Mouse (Mus musculus) lung, postnatal 14 days (tissue): Measurements from ENCODE around the gene Junb.

ENCODE experiments used
- DNase-seq: peaks from one replicate; pipeline ENCODE4 v3.0.0; 2021

The Junb gene

DNA sequence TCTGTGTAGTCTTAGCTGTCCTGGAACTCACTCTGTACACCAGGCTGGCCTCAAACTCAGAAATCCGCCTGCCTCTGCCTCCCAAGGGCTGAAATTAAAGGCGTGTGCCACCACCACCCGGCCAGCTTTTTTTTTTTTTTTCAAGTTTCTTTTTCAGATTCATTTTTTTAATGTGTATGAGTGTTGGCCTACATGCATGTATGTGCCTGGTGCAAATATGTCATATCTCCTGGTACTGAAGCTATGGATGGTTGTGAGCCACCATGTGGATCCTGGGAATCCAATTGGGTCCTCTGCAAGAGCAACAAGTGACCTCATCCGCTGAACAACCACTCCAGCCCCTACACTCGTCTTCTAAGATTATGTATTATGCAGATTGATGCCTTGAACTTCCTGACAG, 8.9 kb upstream of the Junb start:
- DNase-seq: no peak

DNA sequence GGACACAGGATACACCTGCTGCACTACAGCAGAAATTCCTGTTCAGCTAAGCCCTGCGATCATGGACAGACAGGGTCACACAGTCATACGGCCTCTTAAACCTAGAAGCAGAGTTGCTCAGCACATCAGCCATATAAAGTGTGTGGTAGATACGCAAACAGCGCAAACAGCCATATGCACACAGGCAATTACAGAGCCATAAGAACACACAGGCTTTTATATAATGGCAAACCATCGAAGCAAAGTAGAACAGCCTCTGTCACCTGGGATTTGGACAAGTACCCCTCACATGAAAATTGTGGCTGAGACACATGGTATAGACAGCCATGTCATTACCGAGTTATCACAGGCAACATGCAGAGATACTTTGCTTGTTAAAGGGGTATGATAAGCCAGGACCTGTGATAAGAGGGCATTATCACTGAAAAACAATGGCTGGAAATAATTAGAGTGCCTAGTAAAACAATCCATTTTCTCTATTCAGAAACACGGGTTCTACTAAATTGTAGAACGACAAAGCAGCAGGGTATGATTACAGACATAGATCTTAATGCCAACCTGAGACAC, 7.9 kb upstream of the Junb start:
- DNase-seq: no peak

DNA sequence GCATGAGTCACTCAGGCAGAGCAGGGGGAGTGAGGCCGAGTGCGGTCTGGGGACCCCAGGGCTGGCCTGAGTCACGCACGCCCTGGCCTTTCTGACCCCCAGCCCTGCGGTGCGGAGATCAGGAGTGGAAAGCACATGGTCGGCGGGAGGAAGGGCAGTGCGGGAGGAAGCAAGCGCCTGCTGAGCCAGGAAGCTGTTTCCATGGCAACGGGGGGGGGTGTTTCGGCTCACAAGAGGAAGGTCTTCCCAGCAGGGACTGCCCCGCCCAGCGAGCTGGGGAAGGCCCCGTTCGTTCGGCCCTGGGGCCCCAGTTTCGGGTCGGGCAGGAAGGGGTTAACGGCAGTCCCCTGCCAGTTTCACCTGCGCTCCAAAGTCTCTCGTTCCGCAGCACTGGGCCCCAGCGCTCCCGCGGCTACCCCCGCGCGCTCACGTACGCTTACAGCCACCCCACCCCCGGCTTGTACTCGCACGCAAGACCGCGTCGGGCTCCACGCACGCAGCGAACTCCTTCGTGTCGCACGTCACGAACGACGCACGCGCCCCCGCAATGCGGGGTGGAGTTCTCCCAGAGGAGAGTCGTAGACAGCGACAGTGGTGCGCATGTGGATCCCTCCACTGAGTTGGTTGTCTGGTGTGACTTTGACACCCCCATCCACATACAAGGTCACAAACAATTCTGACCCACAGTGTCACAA, 7.3 kb upstream of the Junb start:
- peak; percentile 94 for DNase-seq

DNA sequence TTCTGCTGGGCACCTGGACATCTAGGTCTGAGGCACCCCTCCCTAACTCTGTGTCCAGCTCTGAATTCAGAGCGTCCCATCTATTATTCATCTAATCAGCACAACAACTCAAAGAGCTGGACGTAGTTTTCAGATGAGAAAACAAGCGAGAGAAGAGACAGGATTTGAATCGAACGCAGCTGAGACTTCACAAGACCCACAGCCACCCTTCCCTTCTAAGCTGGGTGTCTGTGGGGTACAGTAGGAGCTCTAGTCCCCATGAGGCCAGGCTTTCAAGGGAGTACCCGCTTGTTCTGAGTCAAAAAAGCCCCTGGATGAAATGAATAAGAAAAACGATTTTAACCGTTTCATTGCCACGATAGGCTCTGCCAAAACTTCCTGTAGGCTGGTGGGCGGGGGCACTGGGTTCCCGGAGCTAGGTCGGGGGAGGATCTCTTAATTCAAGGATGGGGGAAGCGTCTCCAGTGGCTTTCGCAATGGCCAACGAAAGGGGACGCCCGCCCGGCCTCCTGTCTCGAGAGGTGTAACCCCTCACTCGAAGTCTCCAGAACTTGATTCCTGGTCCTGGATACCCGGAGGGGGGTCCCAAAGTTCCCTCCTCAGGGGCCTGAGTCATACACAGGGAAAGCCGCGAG, 6.6 kb upstream of the Junb start:
- DNase-seq: peak; percentile 48

DNA sequence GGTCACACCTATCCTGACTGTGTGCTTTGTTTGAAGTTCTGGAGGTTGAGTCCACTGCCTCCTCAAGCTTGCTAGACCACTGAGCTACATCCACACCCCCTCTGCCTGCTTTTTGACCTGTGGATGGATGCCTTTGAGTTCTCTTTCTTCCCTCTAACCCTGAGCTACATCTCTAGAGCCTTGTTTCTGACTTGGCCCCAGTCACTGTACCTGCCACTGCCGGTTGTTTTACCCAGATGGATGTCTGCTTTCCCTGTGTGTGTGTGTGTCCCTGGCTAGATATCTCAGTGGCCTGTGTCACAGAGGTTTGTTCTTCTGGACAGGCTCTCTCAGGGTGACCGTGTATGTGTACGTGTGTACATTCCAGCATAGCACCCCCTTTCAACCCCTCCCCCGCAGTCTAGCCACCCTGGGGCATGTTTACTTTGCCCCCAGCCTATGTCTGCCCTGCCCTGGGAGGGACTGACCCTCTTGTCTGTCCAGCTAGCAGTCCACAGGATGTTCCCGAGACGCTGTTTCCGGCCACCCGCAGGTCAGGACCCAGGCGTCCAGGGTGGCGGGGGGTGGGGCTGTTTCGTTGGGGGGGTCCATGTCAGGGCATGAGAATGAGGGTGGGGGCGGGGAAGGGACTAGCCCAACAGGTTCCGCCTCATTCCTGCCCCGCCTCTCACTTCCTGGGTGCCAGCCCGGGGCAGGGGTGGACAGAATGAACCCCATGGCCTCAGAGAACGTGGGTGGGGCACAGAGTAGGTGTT, 6.0 kb upstream of the Junb start:
- DNase-seq: peak; percentile 73

DNA sequence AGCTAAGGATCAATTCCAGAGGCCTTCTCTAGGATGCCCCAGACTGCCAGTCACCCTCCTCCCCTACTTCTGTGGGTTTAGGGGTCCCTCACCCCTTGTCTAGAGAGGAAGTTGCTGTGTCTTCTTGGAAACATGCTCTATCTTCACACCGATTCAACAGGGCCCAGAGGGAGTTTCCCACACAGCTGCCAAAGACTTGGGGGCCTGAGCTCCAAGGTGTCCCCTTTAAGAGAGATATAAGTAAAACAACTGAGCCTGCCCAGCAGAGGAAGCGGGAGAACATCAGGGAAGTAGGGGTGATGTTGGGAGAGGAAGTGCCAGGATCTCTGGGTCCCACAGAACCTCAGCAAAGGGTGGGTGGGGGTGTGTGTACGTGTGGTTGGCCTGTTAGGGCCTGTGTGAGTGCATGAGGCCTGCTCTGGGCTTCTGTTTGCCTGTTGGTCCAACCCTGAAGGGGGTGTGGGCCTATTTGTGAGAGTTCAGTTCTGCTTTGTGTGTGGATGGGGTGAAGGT, 4.0 kb upstream of the Junb start:
- no peak for DNase-seq

DNA sequence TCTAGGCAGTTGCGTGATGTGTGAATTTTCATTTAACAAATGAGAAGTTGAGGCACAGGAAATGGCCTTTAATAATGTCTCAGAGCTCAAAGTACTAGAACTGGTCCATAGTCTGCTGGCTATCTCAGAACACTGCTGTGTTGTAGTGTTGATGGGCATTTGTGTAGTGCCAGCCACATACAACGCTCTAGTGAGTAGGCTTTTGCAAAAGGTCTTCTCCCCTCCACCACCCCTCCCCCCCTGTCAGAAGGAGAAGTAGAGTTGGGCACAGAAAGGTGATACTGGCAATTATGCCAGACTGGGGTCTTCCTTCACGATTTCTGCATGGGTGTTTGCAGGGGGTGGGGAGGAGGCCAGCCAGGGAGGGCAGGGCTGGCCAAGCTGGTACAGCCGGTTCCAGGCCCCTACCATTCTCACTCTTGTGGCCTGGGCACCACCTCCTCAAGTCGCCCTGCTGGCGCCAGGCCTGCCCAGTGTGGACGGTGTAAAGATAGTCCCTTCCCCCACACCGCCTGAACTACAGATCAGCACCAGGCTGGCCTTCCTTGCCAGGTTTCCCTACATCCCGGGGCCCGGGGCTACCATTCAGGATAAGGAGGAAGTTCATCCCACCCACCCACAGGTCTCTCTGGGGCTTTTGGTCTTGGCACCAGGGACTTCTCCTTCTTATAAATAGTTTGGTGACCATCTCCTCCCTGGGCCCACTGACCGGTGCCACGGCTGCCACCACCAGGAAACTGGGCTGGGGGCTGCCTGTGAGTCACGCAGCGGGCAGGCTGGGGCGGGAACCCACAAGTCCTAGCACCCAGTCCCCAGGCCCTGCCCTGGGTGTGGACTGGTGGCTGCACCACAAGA, 3.4 kb upstream of the Junb start:
- DNase-seq: peak; percentile 51

DNA sequence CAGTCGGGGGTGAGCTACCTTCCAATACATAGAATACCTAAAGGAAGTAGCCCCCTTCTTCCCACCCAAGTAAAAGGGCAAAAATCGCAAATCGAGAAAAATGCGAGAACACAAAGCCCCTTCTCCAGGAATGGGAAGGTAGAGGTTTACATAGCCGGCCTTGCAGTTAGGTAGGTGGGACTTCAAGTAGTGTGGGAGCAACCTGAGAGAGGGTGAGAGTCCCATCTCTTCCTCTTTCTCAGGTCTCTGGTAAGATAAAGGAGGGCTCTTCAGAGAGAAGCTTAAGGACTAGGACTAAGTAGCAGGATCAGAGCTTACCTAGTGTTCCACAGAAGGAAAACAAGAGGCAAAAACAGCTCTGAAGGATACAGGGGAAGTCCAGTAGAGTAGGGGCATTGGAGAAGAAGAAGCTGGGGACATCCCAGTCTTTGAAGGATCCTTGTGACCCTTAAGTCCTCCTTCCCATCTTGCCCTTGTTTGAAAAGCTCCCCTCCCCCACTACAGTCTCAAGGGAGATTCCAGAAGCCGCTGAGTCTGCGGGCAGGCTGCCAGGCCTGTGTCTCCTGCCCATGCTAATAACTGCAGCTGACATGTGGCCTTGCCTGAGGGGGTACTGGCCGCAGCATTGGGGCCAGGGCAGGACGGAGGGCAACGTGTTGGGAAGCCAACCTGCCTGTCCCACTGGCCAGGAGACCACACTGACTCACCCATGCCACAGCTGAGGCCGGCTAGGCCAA, 2.3 kb upstream of the Junb start:
- peak; percentile 90 for DNase-seq

DNA sequence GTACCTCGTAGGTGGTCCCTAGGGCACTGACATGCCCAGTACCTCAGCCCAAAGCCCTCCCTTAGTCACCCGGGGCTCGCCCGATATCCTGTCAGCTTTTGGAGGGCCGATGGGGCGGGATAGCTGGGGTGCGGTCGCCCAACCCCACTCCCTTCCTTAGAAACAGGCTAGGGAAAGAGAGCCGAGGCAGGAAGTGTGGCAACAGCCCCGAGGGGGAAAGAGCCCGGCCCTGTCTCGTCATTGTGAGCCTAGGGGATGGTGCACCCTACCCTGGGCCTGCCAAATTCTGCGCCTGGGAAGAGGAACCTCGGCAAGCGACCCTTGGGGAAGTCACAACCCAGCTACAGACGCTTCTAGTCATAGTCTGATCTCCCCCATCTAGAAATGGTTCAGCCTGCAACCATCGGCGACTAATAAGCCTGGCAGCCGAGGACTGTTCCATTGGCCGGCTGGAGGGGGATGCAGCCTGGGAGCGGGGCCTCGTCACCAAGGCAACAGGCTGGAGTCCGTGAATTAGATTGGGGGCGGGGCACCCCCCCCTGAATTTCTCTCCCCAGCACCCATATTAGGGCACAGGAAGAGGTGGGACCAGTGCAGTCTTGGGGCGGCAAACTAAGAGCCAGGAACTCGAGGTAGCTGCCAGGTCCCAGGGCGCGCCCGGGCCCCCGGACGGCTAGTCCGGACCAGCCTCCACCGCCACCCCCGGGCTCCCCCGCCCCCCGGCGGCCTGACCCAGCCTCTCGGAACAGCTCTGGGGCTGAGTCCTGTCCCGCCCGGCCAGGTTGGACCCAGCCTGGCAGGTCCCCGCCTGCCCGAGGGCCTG, 1.3 kb upstream of the Junb start:
- DNase-seq: peak; percentile 93

DNA sequence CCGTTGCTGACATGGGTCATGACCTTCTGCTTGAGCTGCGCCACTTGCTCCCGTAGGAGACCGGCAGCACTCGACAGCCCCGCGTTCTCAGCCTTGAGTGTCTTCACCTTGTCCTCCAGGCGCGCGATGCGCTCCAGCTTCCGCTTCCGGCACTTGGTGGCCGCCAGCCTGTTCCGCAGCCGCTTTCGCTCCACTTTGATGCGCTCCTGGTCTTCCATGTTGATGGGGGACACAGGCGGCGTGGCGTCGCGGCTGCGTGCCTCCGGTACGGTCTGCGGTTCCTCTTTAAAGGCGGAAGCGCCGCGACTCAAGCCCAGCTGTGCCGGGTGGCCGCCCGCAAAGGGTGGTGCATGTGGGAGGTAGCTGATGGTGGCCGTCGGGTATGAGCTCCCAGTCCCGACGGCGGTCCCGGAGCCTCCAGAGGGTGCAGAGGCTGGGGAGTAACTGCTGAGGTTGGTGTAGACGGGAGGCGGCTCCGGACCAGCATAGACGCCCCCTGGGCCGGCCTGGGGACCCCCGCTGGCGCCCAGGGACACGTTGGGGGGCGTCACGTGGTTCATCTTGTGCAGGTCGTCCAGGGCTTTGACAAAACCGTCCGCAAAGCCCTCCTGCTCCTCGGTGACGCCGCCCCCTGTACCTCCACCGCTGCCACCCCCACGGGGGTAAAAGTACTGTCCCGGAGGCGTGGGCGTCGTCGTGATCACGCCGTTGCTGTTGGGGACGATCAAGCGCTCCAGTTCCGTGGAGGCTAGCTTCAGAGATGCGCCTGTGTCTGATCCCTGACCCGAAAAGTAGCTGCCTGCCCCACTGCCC, 877 bp downstream of the Junb start:
- DNase-seq: peak; percentile 73

DNA sequence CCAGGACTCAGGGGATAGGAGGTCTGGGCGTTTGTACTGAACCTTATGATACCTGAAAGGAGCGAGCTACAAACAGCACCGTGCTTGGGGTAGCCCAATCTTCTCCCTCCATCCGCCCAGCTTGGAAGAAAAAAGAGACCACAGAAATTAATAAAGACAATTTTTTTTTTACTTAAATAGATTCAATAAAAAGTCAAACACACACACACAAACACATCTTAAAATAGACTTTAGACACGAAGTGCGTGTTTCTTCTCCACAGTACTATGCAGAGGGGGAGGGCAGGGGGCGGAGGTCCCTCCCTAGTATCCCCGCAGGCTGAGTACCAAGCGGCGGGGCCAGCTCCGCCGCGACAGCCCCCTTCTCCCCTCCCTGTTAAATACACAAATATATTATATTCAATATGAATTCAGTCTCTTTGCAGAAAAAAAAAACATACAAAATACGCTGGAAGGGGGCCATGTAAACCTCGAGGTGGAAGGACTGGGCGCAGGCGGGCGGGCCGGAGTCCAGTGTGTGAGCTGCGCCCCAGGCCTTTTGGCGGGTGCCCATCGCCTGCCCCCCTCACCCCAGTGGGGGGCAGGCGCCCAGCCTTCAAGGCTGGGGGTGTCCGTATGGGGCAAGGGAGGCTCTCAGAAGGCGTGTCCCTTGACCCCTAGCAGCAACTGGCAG, 1.6 kb downstream of the Junb start:
- DNase-seq: no peak

DNA sequence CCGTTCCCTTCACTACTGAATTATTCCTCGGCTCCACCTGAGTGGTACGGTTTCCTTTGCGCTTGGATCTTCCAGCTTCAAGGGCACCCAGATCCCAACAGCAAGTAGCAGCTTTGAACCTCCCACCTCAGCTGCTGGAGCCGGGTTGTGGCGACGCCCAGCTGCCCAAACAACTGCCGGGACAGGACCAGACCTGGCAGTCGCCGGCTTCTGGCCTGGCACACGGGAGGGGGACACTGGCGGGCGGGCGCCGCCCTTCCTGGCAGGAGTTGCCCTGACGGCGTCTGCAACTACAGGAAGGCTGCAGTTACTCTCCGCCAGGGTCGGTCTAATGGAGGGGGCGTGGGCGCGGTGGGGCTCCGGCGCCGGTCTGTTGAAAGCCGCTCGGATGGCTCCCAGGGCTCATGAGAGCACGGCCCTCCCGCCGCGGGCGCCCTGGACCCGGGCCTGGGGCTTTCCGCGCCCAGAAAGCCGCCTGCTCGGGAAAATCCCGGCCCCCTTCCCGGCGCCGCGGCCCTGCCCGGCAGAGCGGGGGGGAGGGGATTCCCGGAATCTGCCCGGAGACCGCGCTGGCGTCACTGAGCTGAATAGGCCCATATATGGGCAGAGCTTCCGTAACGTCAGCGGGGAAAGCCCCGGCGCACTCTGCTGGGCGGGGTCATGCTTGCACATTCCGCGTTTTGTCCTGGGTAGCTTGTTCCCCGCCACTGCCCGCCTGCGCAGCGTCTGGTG, 2.3 kb downstream of the Junb start:
- peak; percentile 98 for DNase-seq

DNA sequence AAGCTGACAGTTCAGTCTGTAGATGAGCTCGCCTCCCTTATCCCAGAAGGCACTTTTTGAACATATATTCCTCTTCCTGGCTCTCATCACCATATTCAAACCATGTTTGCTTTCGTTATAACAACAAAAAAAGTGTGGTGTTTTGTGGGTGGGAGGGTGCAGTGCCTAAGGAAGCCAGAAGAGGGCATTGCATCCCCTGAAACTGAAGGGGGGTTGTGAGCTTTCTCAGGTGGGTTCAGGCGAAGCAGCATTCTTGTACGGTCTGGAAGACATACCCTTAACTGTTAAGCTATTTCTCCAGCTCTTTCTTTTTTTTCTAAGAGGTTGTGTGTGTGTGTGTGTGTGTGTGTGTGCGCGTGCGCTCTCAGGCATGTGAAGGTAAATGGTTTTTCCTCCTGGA, 3.1 kb downstream of the Junb start:
- DNase-seq: peak; percentile 80

DNA sequence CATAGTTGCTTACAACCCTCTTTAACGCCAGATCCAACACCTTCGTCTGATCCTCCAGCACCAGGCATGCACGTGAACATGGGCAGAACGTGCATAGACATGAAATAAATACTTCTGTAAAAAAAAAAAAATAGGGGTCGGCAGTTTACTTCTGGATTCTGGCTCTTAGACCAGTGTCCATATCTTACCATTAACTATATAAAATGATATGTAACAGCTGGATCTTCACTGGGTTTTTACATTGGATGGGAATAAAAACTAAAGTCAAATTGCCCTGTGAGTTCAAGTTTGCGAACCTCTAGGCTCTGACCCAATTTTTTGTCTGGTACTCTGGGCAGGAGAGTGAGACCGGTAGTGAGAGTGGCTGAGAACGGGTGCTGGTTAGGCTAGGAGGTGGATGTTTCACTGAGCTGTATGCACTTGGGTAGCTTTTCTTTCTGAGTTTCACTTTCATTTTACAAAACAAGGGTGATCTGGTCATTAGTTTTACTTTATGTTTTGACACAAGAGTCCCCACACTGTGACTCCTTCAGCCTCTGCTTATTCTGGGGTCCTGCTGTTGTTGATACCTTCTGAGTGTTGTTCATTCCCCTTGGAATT, 3.9 kb downstream of the Junb start:
- no peak for DNase-seq

DNA sequence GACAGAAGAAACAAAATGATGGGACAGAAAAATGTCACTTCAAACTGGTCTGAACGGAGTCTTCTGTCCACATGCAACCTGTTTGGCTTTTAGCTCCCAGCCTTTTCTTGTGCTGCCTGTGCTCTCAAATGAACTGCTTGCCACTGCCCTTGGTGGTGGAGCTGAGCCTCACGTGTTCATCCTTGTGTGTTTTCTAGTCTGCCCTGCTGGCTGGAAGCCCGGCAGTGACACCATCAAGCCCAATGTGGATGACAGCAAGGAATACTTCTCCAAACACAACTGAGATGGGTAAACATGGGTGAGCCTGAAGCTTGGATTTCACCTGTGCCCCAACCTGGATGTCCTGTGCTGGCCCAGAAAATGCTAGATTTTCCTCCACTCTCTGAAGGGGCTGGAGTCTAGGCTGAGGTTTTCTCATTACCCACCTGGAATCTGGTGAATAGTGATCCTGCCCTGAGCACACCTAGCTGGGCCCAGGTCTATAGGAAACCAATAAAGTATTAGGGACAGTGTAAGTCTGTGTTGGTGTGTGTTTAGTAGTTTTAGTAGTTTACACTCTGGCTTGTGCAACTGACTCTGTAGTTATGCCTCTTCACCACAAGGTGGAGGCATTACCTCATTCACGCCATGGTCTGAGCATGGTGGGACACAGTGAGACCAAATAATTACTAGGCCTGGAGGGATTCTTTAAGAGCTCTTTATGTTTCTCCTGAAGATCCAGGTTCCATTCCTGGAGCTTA, 4.5 kb downstream of the Junb start:
- peak; percentile 64 for DNase-seq

DNA sequence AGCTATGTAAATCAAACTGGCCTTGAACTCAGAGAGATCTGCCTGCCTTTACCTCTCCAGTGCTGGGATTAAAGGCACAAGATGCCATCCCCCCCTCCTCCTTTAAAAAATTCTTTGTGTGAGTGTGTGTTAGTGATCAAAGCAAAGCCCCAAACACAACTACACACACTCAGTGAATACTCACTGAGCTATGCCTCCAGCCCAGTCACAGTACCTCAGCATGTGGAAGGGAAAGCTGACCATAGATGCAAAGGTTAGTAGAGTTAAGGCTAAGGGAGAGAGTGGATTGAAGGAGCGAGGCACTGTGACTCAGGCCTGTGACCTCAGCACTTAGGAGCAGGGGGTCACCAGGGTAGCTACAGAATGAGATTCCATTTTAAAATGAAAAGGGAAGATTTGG, 5.4 kb downstream of the Junb start:
- no peak for DNase-seq

DNA sequence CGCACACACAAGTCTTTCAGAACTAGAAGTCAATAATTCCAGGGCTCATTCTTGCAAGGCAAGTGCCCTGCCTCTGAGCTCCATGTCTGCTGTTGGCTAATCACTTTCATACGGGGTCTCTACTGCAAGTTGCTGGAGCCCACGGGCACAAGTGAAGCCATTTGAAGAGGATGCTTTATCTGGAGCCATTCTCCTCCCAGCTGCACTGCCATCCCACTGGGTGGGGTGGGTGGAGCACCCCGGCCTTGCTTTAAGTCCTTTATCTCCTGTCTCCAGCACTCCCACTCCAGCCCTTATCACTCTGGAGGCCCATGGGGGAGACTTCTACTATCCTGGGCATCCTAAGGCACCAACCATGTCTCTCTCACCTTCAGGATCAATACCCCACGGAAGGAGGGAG, 7.6 kb downstream of the Junb start:
- DNase-seq: no peak
